Mouse (Mus musculus) cerebellum, adult 18-20 months (tissue): ENCODE measurements around the gene Ccdc93.

Experiments used
- DNase-seq, 2 experiments: peaks; one replicate each; pipeline ENCODE4 v3.0.0; 2021

The Ccdc93 gene

GRCm38 (mm10) chr1:121430938-121431928 lies at the start of gene Ccdc93:
TSS of gene Ccdc93 (plus strand) at chr1:121431049.
- DNase-seq: peak; percentile 99 to 100

GRCm38 (mm10) chr1:121381562-121381961 lies 49.3 kb upstream of the Ccdc93 start:
- DNase-seq: no peak

GRCm38 (mm10) chr1:121388312-121388711 lies 42.5 kb upstream of the Ccdc93 start:
- no peak for DNase-seq

GRCm38 (mm10) chr1:121388732-121389131 lies 42.1 kb upstream of the Ccdc93 start:
- no peak for DNase-seq

- DNase-seq: no peak
These were observed 41.3 kb upstream of the Ccdc93 start for GRCm38 (mm10) chr1:121389574-121389973.

- DNase-seq: no peak
These were observed 40.8 kb upstream of the Ccdc93 start for GRCm38 (mm10) chr1:121390003-121390402.

GRCm38 (mm10) chr1:121390421-121390820 lies 40.4 kb upstream of the Ccdc93 start:
- DNase-seq: no peak

GRCm38 (mm10) chr1:121390855-121391254 lies 40.0 kb upstream of the Ccdc93 start:
- no peak for DNase-seq

GRCm38 (mm10) chr1:121393117-121393516 lies 37.7 kb upstream of the Ccdc93 start:
- DNase-seq: no peak

GRCm38 (mm10) chr1:121394764-121395163 lies 36.1 kb upstream of the Ccdc93 start:
- DNase-seq: no peak

GRCm38 (mm10) chr1:121396501-121396900 lies 34.3 kb upstream of the Ccdc93 start:
- no peak for DNase-seq

GRCm38 (mm10) chr1:121398231-121398630 lies 32.6 kb upstream of the Ccdc93 start:
- DNase-seq: no peak

GRCm38 (mm10) chr1:121398986-121399881 lies 31.6 kb upstream of the Ccdc93 start:
- DNase-seq: no peak

GRCm38 (mm10) chr1:121400243-121400642 lies 30.6 kb upstream of the Ccdc93 start:
- peak in 1 of 2 experiments; percentile 14 for DNase-seq

- peak; percentile 13 to 38 for DNase-seq
These were observed 11.8 kb upstream of the Ccdc93 start for GRCm38 (mm10) chr1:121419084-121419483.

GRCm38 (mm10) chr1:121419569-121420265 lies 11.1 kb upstream of the Ccdc93 start:
- DNase-seq: no peak

- DNase-seq: peak; percentile 26 to 30
These were observed 489 bp upstream of the Ccdc93 start for GRCm38 (mm10) chr1:121430183-121430937.

- DNase-seq: no peak
These were observed 5.1 kb downstream of the Ccdc93 start for GRCm38 (mm10) chr1:121435981-121436380.

- peak; percentile 63 to 69 for DNase-seq
These were observed 9.9 kb downstream of the Ccdc93 start for GRCm38 (mm10) chr1:121440535-121441381.

- DNase-seq: no peak
These were observed 13.3 kb downstream of the Ccdc93 start for GRCm38 (mm10) chr1:121444147-121444546.

- DNase-seq: no peak
These were observed 16.4 kb downstream of the Ccdc93 start for GRCm38 (mm10) chr1:121447216-121447615.
